Mouse (Mus musculus) urinary bladder, postnatal 14 days (tissue): Measurements from ENCODE around the gene Gpnmb.

ENCODE experiments used
- DNase-seq: peaks from one replicate; pipeline ENCODE4 v3.0.0; 2021; ENCODE audit warnings: low spot score

Gene Gpnmb

GRCm38 (mm10) chr6:49036275-49037267 is at the start of gene Gpnmb:
TSS of gene Gpnmb (plus strand) at chr6:49036546.
- peak; percentile 23 for DNase-seq

GRCm38 (mm10) chr6:48989971-48990370 is 46.4 kb upstream of the Gpnmb start:
- no peak for DNase-seq

- no peak for DNase-seq
Measured at GRCm38 (mm10) chr6:48991991-48992390, 44.4 kb upstream of the Gpnmb start.

GRCm38 (mm10) chr6:48998186-48998585 is 38.2 kb upstream of the Gpnmb start:
- DNase-seq: no peak

GRCm38 (mm10) chr6:48998796-48999195 is 37.5 kb upstream of the Gpnmb start:
- DNase-seq: no peak

- DNase-seq: peak; percentile 25
Measured at GRCm38 (mm10) chr6:49003381-49003780, 33.0 kb upstream of the Gpnmb start.

GRCm38 (mm10) chr6:49007981-49008380 is 28.4 kb upstream of the Gpnmb start:
- peak; percentile 69 for DNase-seq

- peak; percentile 12 for DNase-seq
Measured at GRCm38 (mm10) chr6:49008420-49009160, 27.8 kb upstream of the Gpnmb start.

- no peak for DNase-seq
Measured at GRCm38 (mm10) chr6:49009161-49009555, 27.2 kb upstream of the Gpnmb start.

GRCm38 (mm10) chr6:49009665-49010064 is 26.7 kb upstream of the Gpnmb start:
- no peak for DNase-seq

GRCm38 (mm10) chr6:49011191-49011590 is 25.2 kb upstream of the Gpnmb start:
- no peak for DNase-seq

GRCm38 (mm10) chr6:49013023-49013422 is 23.3 kb upstream of the Gpnmb start:
- no peak for DNase-seq

GRCm38 (mm10) chr6:49013458-49013857 is 22.9 kb upstream of the Gpnmb start:
- no peak for DNase-seq

- no peak for DNase-seq
Measured at GRCm38 (mm10) chr6:49017150-49017549, 19.2 kb upstream of the Gpnmb start.

- no peak for DNase-seq
Measured at GRCm38 (mm10) chr6:49019341-49019740, 17.0 kb upstream of the Gpnmb start.

GRCm38 (mm10) chr6:49021141-49022012 is 15.0 kb upstream of the Gpnmb start:
- no peak for DNase-seq

GRCm38 (mm10) chr6:49022384-49022783 is 14.0 kb upstream of the Gpnmb start:
- DNase-seq: no peak

- DNase-seq: no peak
Measured at GRCm38 (mm10) chr6:49023315-49023714, 13.0 kb upstream of the Gpnmb start.

GRCm38 (mm10) chr6:49025290-49025689 is 11.1 kb upstream of the Gpnmb start:
- DNase-seq: no peak

GRCm38 (mm10) chr6:49026496-49026895 is 9.8 kb upstream of the Gpnmb start:
- DNase-seq: no peak

GRCm38 (mm10) chr6:49028019-49028418 is 8.3 kb upstream of the Gpnmb start:
- peak; percentile 67 for DNase-seq

- DNase-seq: no peak
Measured at GRCm38 (mm10) chr6:49028708-49029107, 7.6 kb upstream of the Gpnmb start.
